Mouse (Mus musculus) liver, postnatal 0 days (tissue): ENCODE measurements around the gene Tymp.

ENCODE experiments used
- CTCF ChIP-seq: sonication (generic); IDR thresholded peaks from 2 replicates; pipeline ENCODE4 v1.5.1; 2016; ENCODE audit warnings: antibody characterized with exemption, low read depth
- EP300 ChIP-seq: IDR thresholded peaks from 2 replicates; pipeline ENCODE4 v1.6.1; 2016; ENCODE audit warnings: antibody characterized with exemption, low read depth, mild to moderate bottlenecking

DNA sequence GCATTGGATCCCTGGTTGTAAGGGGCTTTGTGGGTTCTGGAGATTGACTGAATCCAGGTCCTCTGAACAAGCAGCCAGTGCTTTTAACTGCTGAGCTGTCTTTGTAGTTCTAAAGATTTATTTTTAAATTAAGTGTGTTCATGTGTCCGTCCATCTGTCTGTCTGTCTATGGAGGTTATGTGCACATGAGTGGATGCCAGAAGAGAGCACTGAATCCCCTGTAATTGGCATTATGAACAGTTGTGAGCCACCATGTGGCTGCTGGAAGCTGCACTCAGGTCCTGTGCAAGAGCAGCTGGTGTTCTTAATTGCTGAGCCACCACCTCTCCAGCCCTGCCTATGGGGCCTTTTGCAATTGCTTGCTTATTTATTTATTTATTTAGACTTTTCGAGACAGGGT lies 21.3 kb upstream of the Tymp start:
- TF ChIP-seq CTCF (no peak), EP300 (no peak)
